Mouse (Mus musculus): ENCODE data around the gene St6gal1. TPM values are rescaled to one million over a fixed set of nuclear protein-coding genes. Genes with fewer than 3 reads are reported as not detected.

The St6gal1 gene
- polyA plus RNA-seq, 1 experiment = 22.1 TPM

GRCm38 (mm10) chr16:23275661-23276060 is 51.1 kb downstream of the St6gal1 start:
- H3K4me3 ChIP-seq (replicated peaks; ENCODE audit: extremely low read depth, low read depth, low read length) = no peak overlapping the region
- TF ChIP-seq POLR2A (IDR thresholded peaks at IDR 0.05; ENCODE audit: borderline replicate concordance, extremely low read depth, low read depth, low read length) (no peak), CTCF (IDR thresholded peaks at IDR 0.05; ENCODE audit: insufficient read depth, low read length) (no peak)
- DNase-seq = no peak
- peaks cover 13% of the 10 kb centered on the region for H3K4me1 ChIP-seq (ENCODE audit: control insufficient read depth, insufficient read depth, low read length)
- WGBS = 67% methylated on average over 2 of the region's 2 CpGs

- DNase-seq = no peak
- TF ChIP-seq CTCF (IDR thresholded peaks at IDR 0.05; ENCODE audit: insufficient read depth, low read length) (no peak), POLR2A (IDR thresholded peaks at IDR 0.05; ENCODE audit: borderline replicate concordance, extremely low read depth, low read depth, low read length) (no peak)
- WGBS = 50% methylated on average over 9 of the region's 9 CpGs
- Histone ChIP-seq H3K4me3 (replicated peaks; ENCODE audit: extremely low read depth, low read depth, low read length) (no peak overlapping the region), H3K4me1 (ENCODE audit: control insufficient read depth, insufficient read depth, low read length) (peaks cover 4% of the 10 kb centered on the region; the same call in 1 of the 2 replicates)
Observed at GRCm38 (mm10) chr16:23279879-23280741, 55.6 kb downstream of the St6gal1 start.

- peaks cover 4% of the 10 kb centered on the region; the same call in 1 of the 2 replicates for H3K4me1 ChIP-seq (ENCODE audit: control insufficient read depth, insufficient read depth, low read length)
- TF ChIP-seq POLR2A (IDR thresholded peaks at IDR 0.05; ENCODE audit: borderline replicate concordance, extremely low read depth, low read depth, low read length) (no peak), CTCF (IDR thresholded peaks at IDR 0.05; ENCODE audit: insufficient read depth, low read length) (no peak)
- WGBS = 41% methylated on average over 4 of the region's 4 CpGs
- no peak overlapping the region for H3K4me3 ChIP-seq (replicated peaks; ENCODE audit: extremely low read depth, low read depth, low read length)
- no peak for DNase-seq
Observed at GRCm38 (mm10) chr16:23280742-23281090, 56.2 kb downstream of the St6gal1 start.

GRCm38 (mm10) chr16:23282241-23282640 is 57.7 kb downstream of the St6gal1 start:
- peaks cover 4% of the 10 kb centered on the region; the same call in 1 of the 2 replicates for H3K4me1 ChIP-seq (ENCODE audit: control insufficient read depth, insufficient read depth, low read length)
- H3K4me3 ChIP-seq (replicated peaks; ENCODE audit: extremely low read depth, low read depth, low read length) = no peak overlapping the region
- no peak for TF ChIP-seq CTCF (IDR thresholded peaks at IDR 0.05; ENCODE audit: insufficient read depth, low read length)
- no peak for TF ChIP-seq POLR2A (IDR thresholded peaks at IDR 0.05; ENCODE audit: borderline replicate concordance, extremely low read depth, low read depth, low read length)
- no peak for DNase-seq
- 83% methylated on average over 5 of the region's 5 CpGs for WGBS

GRCm38 (mm10) chr16:23282941-23283340 is 58.4 kb downstream of the St6gal1 start:
- no peak overlapping the region for H3K4me3 ChIP-seq (replicated peaks; ENCODE audit: extremely low read depth, low read depth, low read length)
- peaks cover 4% of the 10 kb centered on the region; the same call in 1 of the 2 replicates for H3K4me1 ChIP-seq (ENCODE audit: control insufficient read depth, insufficient read depth, low read length)
- 83% methylated on average over 5 of the region's 5 CpGs for WGBS
- TF ChIP-seq CTCF (IDR thresholded peaks at IDR 0.05; ENCODE audit: insufficient read depth, low read length) (no peak), POLR2A (IDR thresholded peaks at IDR 0.05; ENCODE audit: borderline replicate concordance, extremely low read depth, low read depth, low read length) (no peak)
- no peak for DNase-seq

GRCm38 (mm10) chr16:23283677-23284076 is 59.1 kb downstream of the St6gal1 start:
- WGBS = 89% methylated on average over 1 of the region's 1 CpGs

GRCm38 (mm10) chr16:23284470-23285394 is 60.2 kb downstream of the St6gal1 start:
- peaks cover 4% of the 10 kb centered on the region; the same call in 1 of the 2 replicates for H3K4me1 ChIP-seq (ENCODE audit: control insufficient read depth, insufficient read depth, low read length)
- no peak overlapping the region for H3K4me3 ChIP-seq (replicated peaks; ENCODE audit: extremely low read depth, low read depth, low read length)
- WGBS = 66% methylated on average over 15 of the region's 15 CpGs
- TF ChIP-seq CTCF (IDR thresholded peaks at IDR 0.05; ENCODE audit: insufficient read depth, low read length) (no peak), POLR2A (IDR thresholded peaks at IDR 0.05; ENCODE audit: borderline replicate concordance, extremely low read depth, low read depth, low read length) (no peak)
- no peak for DNase-seq

More at GRCm38 (mm10) chr16:23283677-23284076, 59.1 kb downstream of the St6gal1 start:
- Histone ChIP-seq H3K4me3 (replicated peaks; ENCODE audit: extremely low read depth, low read depth, low read length) (no peak overlapping the region), H3K4me1 (ENCODE audit: control insufficient read depth, insufficient read depth, low read length) (peaks cover 4% of the 10 kb centered on the region; the same call in 1 of the 2 replicates)
- TF ChIP-seq CTCF (IDR thresholded peaks at IDR 0.05; ENCODE audit: insufficient read depth, low read length) (no peak), POLR2A (IDR thresholded peaks at IDR 0.05; ENCODE audit: borderline replicate concordance, extremely low read depth, low read depth, low read length) (no peak)
- DNase-seq = no peak

- no peak for DNase-seq
- TF ChIP-seq POLR2A (IDR thresholded peaks at IDR 0.05; ENCODE audit: borderline replicate concordance, extremely low read depth, low read depth, low read length) (no peak), CTCF (IDR thresholded peaks at IDR 0.05; ENCODE audit: insufficient read depth, low read length) (no peak)
- 67% methylated on average over 11 of the region's 11 CpGs for WGBS
- peaks cover 2% of the 10 kb centered on the region; the same call in 1 of the 2 replicates for H3K4me1 ChIP-seq (ENCODE audit: control insufficient read depth, insufficient read depth, low read length)
- no peak overlapping the region for H3K4me3 ChIP-seq (replicated peaks; ENCODE audit: extremely low read depth, low read depth, low read length)
Observed at GRCm38 (mm10) chr16:23286380-23287097, 62.0 kb downstream of the St6gal1 start.
